Mouse (Mus musculus) megakaryocyte, embryonic 14.5 days (primary cell): Measurements from ENCODE around the gene Lhx4. TPM values are rescaled to one million over a fixed set of nuclear protein-coding genes. Genes with fewer than 3 reads are reported as not detected.

Experiments used
- H3K27me3 ChIP-seq: replicated peaks from 2 replicates; pipeline ENCODE3; 2012; ENCODE audit warnings: inconsistent platforms
- H3K36me3 ChIP-seq: replicated peaks from 2 replicates; pipeline ENCODE3; 2012; ENCODE audit warnings: low read length, inconsistent platforms, mixed read lengths
- H3K4me1 ChIP-seq: 2 replicates; pipeline ENCODE4 v1.6.1; 2012; ENCODE audit warnings: inconsistent platforms
- H3K4me3 ChIP-seq: replicated peaks from 2 replicates; pipeline ENCODE3; 2012; ENCODE audit warnings: moderate library complexity, mild to moderate bottlenecking, inconsistent platforms
- H3K9me3 ChIP-seq: 2 replicates; pipeline ENCODE4 v1.6.1; 2012; ENCODE audit warnings: inconsistent platforms
- FLI1 ChIP-seq: IDR thresholded peaks from 2 replicates; pipeline ENCODE4 v1.6.1; 2012; ENCODE audit warnings: low read length, inconsistent platforms, mixed read lengths
- GATA1 ChIP-seq: IDR thresholded peaks from 3 replicates; pipeline ENCODE4 v1.6.1; 2012; ENCODE audit warnings: mixed read lengths, low read length, inconsistent platforms, borderline replicate concordance
- polyA plus RNA-seq: library from polyadenylated mRNA; stranded (reverse); fragments of >175 nt; gene quantifications from 2 replicates; pipeline ENCODE4 v1.2.3, GENCODE M21; 2012; ENCODE audit warnings: low replicate concordance; ENCODE audit not compliant: insufficient read depth

Lhx4 gene
- polyA plus RNA-seq, 1 experiment: not detected

DNA sequence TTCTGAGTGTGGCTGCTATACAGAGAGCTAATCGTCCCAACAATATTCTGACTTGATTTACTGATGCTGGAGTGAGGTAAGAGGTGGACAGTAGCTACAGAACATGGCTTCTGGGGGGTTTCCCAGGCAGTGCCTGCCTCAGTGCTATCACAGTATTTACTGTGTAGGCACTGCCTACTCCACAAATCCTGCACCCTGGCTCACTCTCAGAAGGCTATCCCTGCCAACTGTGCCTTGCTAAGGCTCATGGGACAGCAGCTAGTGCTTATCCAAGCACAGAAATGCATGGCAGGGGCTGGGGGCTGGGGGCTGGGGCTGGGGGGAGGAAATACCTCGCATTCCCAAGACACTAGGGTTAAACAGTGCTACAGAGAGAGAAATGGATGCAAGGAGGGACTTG, 38.2 kb downstream of the Lhx4 start:
- H3K9me3 ChIP-seq: no peaks in the 10 kb centered on the region
- peaks cover 85% of the 10 kb centered on the region for H3K27me3 ChIP-seq
- H3K4me1 ChIP-seq: no peaks in the 10 kb centered on the region
- no peaks in the 10 kb centered on the region for H3K36me3 ChIP-seq
- H3K4me3 ChIP-seq: no peak overlapping the region
- TF ChIP-seq GATA1: no peak
- no peak for TF ChIP-seq FLI1

- TF ChIP-seq FLI1 (no peak), GATA1 (no peak)
- Histone ChIP-seq H3K27me3 (peaks cover 49% of the 10 kb centered on the region), H3K4me3 (no peak overlapping the region), H3K9me3 (no peaks in the 10 kb centered on the region), H3K36me3 (no peaks in the 10 kb centered on the region), H3K4me1 (peaks cover 3% of the 10 kb centered on the region; the same call in 1 of the 2 replicates)
Observed at GRCm38 (mm10) chr1:155704182-155704581, 47.3 kb downstream of the Lhx4 start.

DNA sequence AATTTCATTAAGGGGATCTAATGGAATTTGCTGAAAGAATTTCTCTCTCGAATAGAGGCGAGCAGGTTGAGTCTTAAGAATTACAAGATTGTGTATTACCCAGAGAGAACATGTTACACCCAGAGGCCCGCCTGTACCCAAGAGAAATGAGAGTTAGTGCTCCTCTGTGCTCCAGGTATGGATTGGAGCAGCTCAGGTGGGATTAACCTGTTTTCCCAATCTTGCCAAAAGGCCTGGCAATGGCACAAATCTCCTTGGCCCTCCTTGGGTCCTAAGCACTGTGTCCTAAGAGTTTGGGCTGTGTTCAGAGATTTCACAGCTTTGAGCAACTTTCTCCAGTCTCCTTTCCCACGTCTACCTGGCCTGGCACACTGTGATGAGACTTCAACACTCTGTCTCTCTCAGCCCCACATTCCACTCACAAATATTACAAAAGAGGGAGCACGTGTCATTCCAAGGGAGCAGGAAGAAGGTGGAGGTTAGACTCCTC, 48.2 kb downstream of the Lhx4 start:
- H3K4me1 ChIP-seq: peaks cover 3% of the 10 kb centered on the region; the same call in 1 of the 2 replicates
- TF ChIP-seq GATA1: no peak
- TF ChIP-seq FLI1: no peak
- no peaks in the 10 kb centered on the region for H3K36me3 ChIP-seq
- no peak overlapping the region for H3K4me3 ChIP-seq
- H3K27me3 ChIP-seq: peaks cover 46% of the 10 kb centered on the region
- no peaks in the 10 kb centered on the region for H3K9me3 ChIP-seq

DNA sequence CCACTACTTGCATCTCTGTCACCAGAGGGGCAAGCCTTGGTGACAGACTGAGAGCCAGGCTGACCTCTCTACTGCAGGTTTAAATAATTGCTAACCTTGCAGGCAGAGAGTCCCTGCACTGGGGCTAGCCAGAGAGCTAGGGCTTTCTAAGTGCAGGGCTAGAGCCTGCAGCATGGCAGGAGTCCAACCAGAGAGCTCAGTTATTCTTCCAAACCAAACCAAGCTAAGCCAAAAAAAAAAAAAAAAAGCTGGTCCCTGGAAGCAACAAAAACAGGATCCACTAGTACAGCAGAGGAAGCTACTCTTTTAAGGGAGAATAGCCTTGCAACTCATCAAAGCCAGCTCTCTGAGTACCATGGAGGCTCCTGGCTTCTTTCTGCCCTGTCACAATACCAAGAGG, 50.6 kb downstream of the Lhx4 start:
- no peak for TF ChIP-seq GATA1
- no peak for TF ChIP-seq FLI1
- Histone ChIP-seq H3K27me3 (peaks cover 45% of the 10 kb centered on the region), H3K4me3 (no peak overlapping the region), H3K36me3 (no peaks in the 10 kb centered on the region), H3K4me1 (peaks cover 3% of the 10 kb centered on the region; the same call in 1 of the 2 replicates), H3K9me3 (no peaks in the 10 kb centered on the region)

- TF ChIP-seq FLI1 (no peak), GATA1 (no peak)
- H3K4me1 ChIP-seq: peaks cover 3% of the 10 kb centered on the region; the same call in 1 of the 2 replicates
Observed at GRCm38 (mm10) chr1:155698373-155699159, 52.9 kb downstream of the Lhx4 start.

DNA sequence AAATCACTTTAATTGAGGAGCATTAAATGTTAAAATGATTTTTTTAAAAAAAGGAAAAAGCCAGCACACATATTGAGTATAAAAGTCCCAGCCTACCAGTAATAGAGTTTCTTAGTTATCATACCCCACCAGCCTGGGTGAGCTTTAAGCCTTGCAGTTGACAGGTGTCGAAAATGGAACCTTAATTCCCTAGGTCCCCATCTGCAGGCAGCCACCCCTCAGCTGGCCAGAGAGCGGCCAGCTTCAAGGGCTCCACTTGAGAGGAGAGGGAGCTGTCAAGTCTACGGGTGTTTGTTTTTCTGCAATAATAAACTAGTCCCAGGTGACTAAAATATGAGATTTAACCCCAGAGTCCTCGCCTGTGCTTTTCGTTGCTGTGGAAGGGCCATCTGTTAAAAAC, 58.0 kb downstream of the Lhx4 start:
- Histone ChIP-seq H3K36me3 (peaks cover 2% of the 10 kb centered on the region), H3K9me3 (no peaks in the 10 kb centered on the region), H3K4me1 (no peaks in the 10 kb centered on the region), H3K27me3 (peaks cover 6% of the 10 kb centered on the region), H3K4me3 (no peak overlapping the region)
- TF ChIP-seq FLI1: no peak
- TF ChIP-seq GATA1: no peak

More at GRCm38 (mm10) chr1:155698373-155699159, 52.9 kb downstream of the Lhx4 start:
- Histone ChIP-seq H3K36me3 (no peaks in the 10 kb centered on the region), H3K9me3 (no peaks in the 10 kb centered on the region), H3K27me3 (peaks cover 30% of the 10 kb centered on the region), H3K4me3 (peak overlapping the region; percentile 33)

- no peaks in the 10 kb centered on the region for H3K9me3 ChIP-seq
- peaks cover 3% of the 10 kb centered on the region for H3K27me3 ChIP-seq
- H3K4me1 ChIP-seq: no peaks in the 10 kb centered on the region
- H3K4me3 ChIP-seq: no peak overlapping the region
- no peak for TF ChIP-seq FLI1
- TF ChIP-seq GATA1: no peak
- H3K36me3 ChIP-seq: peaks cover 2% of the 10 kb centered on the region
Observed at GRCm38 (mm10) chr1:155693026-155693425, 58.5 kb downstream of the Lhx4 start.

- Histone ChIP-seq H3K4me1 (no peaks in the 10 kb centered on the region), H3K36me3 (peaks cover 2% of the 10 kb centered on the region), H3K27me3 (peaks cover 3% of the 10 kb centered on the region), H3K9me3 (no peaks in the 10 kb centered on the region), H3K4me3 (peak overlapping the region; percentile 25)
- TF ChIP-seq FLI1 (no peak), GATA1 (no peak)
Observed at GRCm38 (mm10) chr1:155692230-155692629, 59.3 kb downstream of the Lhx4 start.

- Histone ChIP-seq H3K9me3 (no peaks in the 10 kb centered on the region), H3K4me3 (no peak overlapping the region), H3K27me3 (no peaks in the 10 kb centered on the region), H3K36me3 (peaks cover 9% of the 10 kb centered on the region), H3K4me1 (no peaks in the 10 kb centered on the region)
- TF ChIP-seq GATA1: no peak
- no peak for TF ChIP-seq FLI1
Observed at GRCm38 (mm10) chr1:155689558-155689957, 61.9 kb downstream of the Lhx4 start.

- H3K4me3 ChIP-seq: no peak overlapping the region
- TF ChIP-seq GATA1 (no peak), FLI1 (no peak)
- H3K27me3 ChIP-seq: no peaks in the 10 kb centered on the region
- peaks cover 11% of the 10 kb centered on the region for H3K36me3 ChIP-seq
- H3K9me3 ChIP-seq: no peaks in the 10 kb centered on the region
- no peaks in the 10 kb centered on the region for H3K4me1 ChIP-seq
Observed at GRCm38 (mm10) chr1:155689141-155689540, 62.3 kb downstream of the Lhx4 start.
